Mouse (Mus musculus) right cerebral cortex, postnatal 25 days (tissue): Measurements from ENCODE around the gene Spata31d1c.

Source experiments
- DNase-seq: peaks from one replicate; pipeline ENCODE4 v3.0.0; 2022

The Spata31d1c gene

DNA sequence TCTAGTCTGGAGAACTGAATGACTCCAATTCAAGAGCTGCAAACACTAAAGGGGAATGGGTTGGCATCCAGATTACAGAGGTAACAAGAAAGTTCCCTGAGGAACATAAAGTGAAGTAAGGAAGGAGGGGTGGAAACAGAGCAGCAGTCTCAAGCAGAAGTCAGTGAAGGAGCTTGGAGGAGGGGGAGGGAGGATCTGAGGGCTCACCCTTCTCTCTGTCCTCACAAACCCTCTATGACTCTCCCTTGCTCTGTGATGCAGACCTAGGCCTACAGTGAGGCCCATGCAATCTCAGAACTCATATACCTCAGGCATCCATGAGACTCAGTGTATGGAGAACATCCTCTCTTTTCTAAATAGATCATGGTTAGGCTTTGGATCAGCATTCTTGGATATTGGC, at the start of gene Spata31d1c:
Gene Spata31d1c, plus strand, starts transcription at position 301 of the 400 bp plus-strand sequence.
- DNase-seq: no peak

DNA sequence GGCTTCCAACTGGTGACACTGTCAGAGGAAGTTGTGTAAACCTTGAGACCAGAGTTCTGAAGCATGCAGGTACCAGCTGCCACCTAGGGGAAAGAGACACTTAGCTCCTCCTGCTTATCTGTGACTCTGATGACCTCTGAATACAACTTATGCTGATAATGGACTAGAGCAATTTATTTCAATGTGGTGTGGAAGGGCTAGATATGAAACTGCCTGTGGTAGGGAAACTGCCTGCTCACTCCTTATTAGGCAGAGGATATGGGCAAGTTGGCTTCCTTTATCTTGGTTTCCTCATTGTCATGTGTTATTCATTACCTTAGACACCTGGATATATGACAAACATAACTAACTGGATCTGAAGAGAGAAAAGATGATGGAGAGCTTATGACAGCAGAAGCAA, 44.0 kb upstream of the Spata31d1c start:
- DNase-seq: no peak

DNA sequence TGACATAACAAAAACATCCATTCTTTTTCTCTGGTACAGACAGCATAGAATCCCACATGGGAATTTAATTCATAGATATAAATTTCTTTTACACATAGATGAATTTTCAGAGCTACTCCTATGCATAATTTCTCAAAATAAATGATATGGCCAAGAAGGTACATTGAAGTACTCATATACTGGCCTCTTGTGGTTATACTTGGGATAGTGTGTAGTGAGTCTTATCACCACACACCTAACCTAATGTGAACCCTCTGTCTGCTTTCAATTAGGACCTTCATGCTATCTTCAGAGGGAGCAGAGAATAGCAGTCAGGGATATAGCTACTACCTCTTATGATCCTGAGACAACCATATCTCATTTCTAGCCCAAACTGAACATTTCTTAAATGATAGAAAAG, 27.4 kb upstream of the Spata31d1c start:
- DNase-seq: no peak

DNA sequence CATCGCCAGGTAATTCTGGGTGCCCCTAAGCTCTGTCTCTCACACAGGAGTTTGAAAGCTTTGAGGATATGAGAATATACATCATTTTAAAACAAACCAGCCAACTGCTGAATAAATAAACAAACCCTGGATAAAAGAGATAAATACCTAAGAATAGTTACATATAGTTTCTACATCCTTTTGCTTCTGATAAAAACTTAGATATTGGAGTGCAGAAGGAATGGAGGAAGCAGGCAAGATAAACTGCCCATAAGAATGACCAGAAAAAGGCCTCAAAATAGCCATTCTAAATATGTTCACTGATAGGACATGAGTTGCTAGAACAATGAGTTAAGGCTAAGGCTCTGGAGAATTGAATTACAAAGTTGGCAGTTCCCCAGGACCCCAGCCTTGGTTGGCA, 26.1 kb upstream of the Spata31d1c start:
- DNase-seq: no peak

DNA sequence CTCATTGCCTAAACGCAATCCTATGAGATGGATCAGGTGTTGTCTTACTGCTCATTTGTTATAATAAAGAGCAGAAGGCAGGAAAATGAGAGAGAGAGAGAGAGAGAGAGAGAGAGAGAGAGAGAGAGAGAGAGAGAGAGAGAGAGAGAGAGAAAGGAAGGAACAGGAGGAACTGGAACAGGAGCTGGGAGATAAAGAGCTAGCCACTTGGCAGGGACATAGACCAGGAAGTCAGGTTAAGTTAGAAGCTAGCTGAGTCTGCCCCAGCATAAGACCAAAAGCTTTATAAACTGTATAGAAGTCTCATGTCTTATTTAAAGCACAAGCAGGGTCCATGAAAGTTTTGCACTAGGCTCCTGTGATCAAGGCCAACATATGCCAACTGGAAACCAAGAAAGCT, 24.9 kb upstream of the Spata31d1c start:
- DNase-seq: no peak

DNA sequence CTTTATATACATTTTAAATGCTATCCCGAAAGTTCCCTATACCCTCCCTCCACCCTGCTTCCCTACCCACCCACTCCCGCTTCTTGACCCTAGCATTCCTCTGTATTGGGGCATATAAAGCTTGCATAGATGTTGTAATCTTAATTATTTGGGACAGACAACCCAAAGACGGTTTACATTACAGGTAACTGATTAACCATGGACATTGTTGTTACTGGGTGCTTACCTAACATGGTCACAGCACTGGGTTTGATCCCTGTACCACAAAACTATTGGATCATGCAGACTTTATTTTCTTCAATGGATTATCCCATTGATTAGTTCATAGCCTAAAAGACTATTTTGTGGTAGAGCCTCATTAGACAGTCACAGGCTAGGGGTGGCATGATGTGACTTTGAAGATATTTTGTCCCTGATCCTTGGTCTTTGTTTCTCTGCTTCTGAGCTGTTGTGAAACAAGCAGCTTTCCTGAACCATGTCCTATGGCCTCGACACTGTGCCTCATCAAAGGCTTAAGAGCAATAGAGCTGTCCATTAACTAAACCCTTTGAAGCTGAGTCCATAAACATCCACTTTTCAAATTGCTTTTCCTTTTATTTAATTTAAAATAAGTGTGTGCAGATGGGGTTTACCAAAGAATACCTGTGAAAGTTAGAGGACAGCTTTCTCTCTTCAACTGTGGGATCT, 21.7 kb upstream of the Spata31d1c start:
- DNase-seq: no peak

DNA sequence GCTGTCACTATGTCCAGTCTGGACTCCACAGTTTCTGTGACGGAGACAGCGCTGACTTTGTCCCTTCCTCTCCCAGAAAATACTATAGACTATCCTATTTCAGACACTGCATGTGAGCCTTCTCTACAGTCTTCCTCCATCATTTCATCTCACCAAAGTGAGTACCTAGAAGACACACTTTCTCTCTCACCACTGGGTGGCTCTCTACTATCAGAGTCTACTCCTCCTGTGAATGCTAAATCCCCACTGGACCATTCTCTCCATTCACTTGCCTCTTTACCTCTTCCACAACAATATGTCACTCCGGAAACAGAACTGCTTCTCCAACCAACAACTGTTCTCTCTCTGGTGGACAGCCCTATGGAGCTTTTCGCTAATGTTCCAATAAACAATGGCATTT, 2.2 kb downstream of the Spata31d1c start:
- no peak for DNase-seq

DNA sequence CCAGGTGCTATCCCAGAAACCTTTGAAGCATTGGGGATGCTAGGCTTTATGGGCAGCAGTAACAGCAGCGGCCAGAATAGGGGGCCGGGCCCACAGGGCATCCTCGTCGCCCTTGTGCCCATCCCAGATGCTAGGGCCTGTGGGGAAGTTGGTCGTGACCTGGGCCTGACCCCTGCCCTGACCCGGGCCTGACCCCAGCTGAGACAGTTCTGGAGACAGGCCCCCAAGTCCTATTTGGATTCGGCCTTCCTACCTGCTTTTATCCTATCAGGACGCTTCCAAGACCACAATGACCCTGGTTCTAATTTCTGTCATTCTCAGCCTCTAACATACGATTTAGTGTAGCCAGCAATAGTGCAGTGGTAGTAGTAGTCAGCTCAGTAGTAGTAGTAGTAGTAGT, 19.8 kb downstream of the Spata31d1c start, which contains the start of gene Prss47:
Gene Prss47, minus strand, starts transcription at position 101 of the 400 bp plus-strand sequence.
- no peak for DNase-seq

DNA sequence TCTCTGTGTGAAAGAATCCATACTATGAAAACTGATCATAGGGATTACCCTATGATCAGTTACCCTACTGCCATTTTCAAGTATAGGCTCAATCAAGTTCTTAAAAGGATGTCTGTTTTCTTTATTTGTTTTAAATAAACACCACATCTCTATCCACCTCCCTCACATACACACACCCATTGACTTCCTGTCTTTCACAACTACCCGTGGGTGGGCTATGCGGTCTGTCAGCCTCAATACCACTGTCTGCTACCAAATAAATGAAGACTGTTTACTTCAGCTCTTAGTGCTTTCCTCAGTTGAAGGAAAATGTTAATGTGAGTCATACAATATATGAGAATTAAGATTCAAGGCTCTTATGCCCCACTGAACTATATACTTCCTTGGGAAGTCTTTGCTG, 37.1 kb downstream of the Spata31d1c start:
- DNase-seq: no peak
